Mouse (Mus musculus): ENCODE measurements around the gene Dupd1. TPM values are rescaled to one million over a fixed set of nuclear protein-coding genes. Genes with fewer than 3 reads are reported as not detected.

Dupd1 gene
- total and polyA plus RNA-seq, 2 experiments from 2014 or later = 0.15 TPM; not detected in 1

GRCm38 (mm10) chr14:21720430-21721205 is 6.2 kb upstream of the Dupd1 start:
- no peak overlapping the region for H3K9ac ChIP-seq (replicated peaks; ENCODE audit: low read depth, low read length)
- H3K27ac ChIP-seq (ENCODE audit: low read depth) = peak overlapping the region; percentile 4; the same call in 1 of the 2 replicates
- WGBS = 40% methylated on average over 4 of the region's 4 CpGs
- DNase-seq (ENCODE audit: low spot score) (no peak), ATAC-seq (ENCODE audit: insufficient read depth, low read depth) (no peak)
- no peaks in the 10 kb centered on the region for H3K9me3 ChIP-seq (replicated peaks; ENCODE audit: control insufficient read depth, low read length)
- no peak overlapping the region for H3K4me2 ChIP-seq (ENCODE audit: low read depth, low read length)
- TF ChIP-seq EP300 (IDR thresholded peaks at IDR 0.05; ENCODE audit: low read depth) = no peak
- TF ChIP-seq CTCF (IDR thresholded peaks at IDR 0.05; ENCODE audit: low read depth) = no peak
- no peaks in the 10 kb centered on the region for H3K27me3 ChIP-seq (ENCODE audit: control insufficient read depth, insufficient read depth, low read length)
- H3K4me3 ChIP-seq (ENCODE audit: low read depth, low read length) = no peak overlapping the region
- peaks cover 15% of the 10 kb centered on the region for H3K4me1 ChIP-seq (ENCODE audit: control insufficient read depth, insufficient read depth)
- H3K36me3 ChIP-seq (replicated peaks; ENCODE audit: control insufficient read depth, insufficient read depth, low read length) = no peaks in the 10 kb centered on the region

DNA sequence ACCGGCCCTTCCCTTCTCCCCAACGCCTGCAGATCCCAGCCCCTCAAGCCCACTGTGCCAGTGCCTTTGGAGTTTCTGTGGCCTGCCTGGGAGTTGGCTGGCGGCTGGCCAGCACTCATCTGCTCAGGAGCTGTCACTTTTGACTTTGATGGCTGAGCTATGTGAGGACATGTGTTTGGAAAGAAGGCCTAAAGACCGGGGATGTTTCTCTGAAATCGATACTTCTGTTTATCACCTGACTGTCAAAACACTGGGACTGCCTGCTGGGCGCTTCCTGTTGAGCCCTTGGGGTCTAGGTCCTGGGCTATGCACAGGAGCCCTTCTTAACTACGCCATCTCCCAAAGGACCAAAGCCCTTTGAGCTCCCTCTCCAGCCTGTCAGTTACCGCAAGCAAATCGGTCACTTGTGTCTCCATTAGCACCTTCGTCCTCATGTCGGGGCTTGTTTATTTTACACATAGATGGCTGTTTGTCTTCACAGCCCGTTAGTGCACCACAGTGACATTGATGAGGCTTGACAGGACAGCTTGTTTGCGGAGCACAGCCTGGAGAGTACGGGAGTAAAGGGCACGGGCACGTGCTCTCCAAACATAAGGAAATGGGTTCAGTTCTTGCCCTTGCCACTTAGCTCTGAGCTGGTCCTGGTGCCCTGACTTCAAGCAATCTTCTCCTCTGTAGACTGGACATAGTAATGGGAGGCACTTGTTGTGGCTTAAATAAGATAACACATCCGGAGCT is 5.4 kb upstream of the Dupd1 start:
- Histone ChIP-seq H3K36me3 (replicated peaks; ENCODE audit: control insufficient read depth, insufficient read depth, low read length) (no peaks in the 10 kb centered on the region), H3K4me2 (ENCODE audit: low read depth, low read length) (no peak overlapping the region), H3K27ac (ENCODE audit: low read depth) (no peak overlapping the region), H3K4me1 (ENCODE audit: control insufficient read depth, insufficient read depth) (peaks cover 15% of the 10 kb centered on the region), H3K9me3 (replicated peaks; ENCODE audit: control insufficient read depth, low read length) (no peaks in the 10 kb centered on the region), H3K9ac (replicated peaks; ENCODE audit: low read depth, low read length) (no peak overlapping the region), H3K4me3 (ENCODE audit: low read depth, low read length) (no peak overlapping the region), H3K27me3 (ENCODE audit: control insufficient read depth, insufficient read depth, low read length) (no peaks in the 10 kb centered on the region)
- no peak for DNase-seq (ENCODE audit: low spot score)
- ATAC-seq (ENCODE audit: insufficient read depth, low read depth) = peak; percentile 22; the same call in 1 of the 2 replicates
- 16% methylated on average over 17 of the region's 17 CpGs for WGBS
- TF ChIP-seq CTCF (IDR thresholded peaks at IDR 0.05; ENCODE audit: low read depth) (no peak), EP300 (IDR thresholded peaks at IDR 0.05; ENCODE audit: low read depth) (no peak)

GRCm38 (mm10) chr14:21711231-21711630 is 3.1 kb downstream of the Dupd1 start:
- peaks cover 19% of the 10 kb centered on the region for H3K4me1 ChIP-seq (ENCODE audit: control insufficient read depth, insufficient read depth)
- no peaks in the 10 kb centered on the region for H3K27me3 ChIP-seq (ENCODE audit: control insufficient read depth, insufficient read depth, low read length)
- H3K27ac ChIP-seq (ENCODE audit: low read depth) = no peak overlapping the region
- no peak overlapping the region for H3K4me3 ChIP-seq (ENCODE audit: low read depth, low read length)
- no peak for TF ChIP-seq EP300 (IDR thresholded peaks at IDR 0.05; ENCODE audit: low read depth)
- no peak for TF ChIP-seq CTCF (IDR thresholded peaks at IDR 0.05; ENCODE audit: low read depth)
- H3K9ac ChIP-seq (replicated peaks; ENCODE audit: low read depth, low read length) = no peak overlapping the region
- H3K36me3 ChIP-seq (replicated peaks; ENCODE audit: control insufficient read depth, insufficient read depth, low read length) = no peaks in the 10 kb centered on the region
- H3K9me3 ChIP-seq (replicated peaks; ENCODE audit: control insufficient read depth, low read length) = no peaks in the 10 kb centered on the region
- DNase-seq (ENCODE audit: low spot score) (no peak), ATAC-seq (ENCODE audit: insufficient read depth, low read depth) (no peak)
- H3K4me2 ChIP-seq (ENCODE audit: low read depth, low read length) = no peak overlapping the region
- WGBS = 67% methylated on average over 2 of the region's 2 CpGs

DNA sequence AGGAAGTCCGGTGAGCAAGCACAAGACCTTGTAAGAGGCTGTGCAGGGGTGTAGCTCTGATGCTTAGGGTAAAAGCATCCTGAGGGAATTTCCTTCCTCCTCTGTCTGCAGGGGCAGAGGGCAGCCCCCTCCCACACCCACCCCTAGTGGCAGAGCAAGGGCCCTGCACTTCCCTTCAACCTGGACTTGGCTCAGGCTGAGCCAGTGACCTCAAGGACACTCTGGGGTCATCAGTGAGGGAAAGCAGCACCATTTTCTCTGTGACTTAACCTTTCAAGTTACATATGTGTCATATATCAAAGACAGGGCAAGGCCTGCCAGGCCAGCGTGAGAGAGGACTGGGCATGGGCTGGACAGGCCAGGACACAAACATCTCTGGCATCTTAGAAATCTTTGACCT is 4.8 kb downstream of the Dupd1 start:
- DNase-seq (ENCODE audit: low spot score) (peak; percentile 47), ATAC-seq (ENCODE audit: insufficient read depth, low read depth) (peak; percentile 59)
- Histone ChIP-seq H3K4me1 (ENCODE audit: control insufficient read depth, insufficient read depth) (peaks cover 19% of the 10 kb centered on the region), H3K4me3 (ENCODE audit: low read depth, low read length) (no peak overlapping the region), H3K36me3 (replicated peaks; ENCODE audit: control insufficient read depth, insufficient read depth, low read length) (no peaks in the 10 kb centered on the region), H3K4me2 (ENCODE audit: low read depth, low read length) (no peak overlapping the region), H3K27me3 (ENCODE audit: control insufficient read depth, insufficient read depth, low read length) (no peaks in the 10 kb centered on the region), H3K9ac (replicated peaks; ENCODE audit: low read depth, low read length) (no peak overlapping the region), H3K27ac (ENCODE audit: low read depth) (peak overlapping the region; percentile 14; the same call in 1 of the 2 replicates), H3K9me3 (replicated peaks; ENCODE audit: control insufficient read depth, low read length) (no peaks in the 10 kb centered on the region)
- WGBS = 59% methylated on average over 2 of the region's 2 CpGs
- TF ChIP-seq EP300 (IDR thresholded peaks at IDR 0.05; ENCODE audit: low read depth) (no peak), CTCF (IDR thresholded peaks at IDR 0.05; ENCODE audit: low read depth) (peak; percentile 25)

DNA sequence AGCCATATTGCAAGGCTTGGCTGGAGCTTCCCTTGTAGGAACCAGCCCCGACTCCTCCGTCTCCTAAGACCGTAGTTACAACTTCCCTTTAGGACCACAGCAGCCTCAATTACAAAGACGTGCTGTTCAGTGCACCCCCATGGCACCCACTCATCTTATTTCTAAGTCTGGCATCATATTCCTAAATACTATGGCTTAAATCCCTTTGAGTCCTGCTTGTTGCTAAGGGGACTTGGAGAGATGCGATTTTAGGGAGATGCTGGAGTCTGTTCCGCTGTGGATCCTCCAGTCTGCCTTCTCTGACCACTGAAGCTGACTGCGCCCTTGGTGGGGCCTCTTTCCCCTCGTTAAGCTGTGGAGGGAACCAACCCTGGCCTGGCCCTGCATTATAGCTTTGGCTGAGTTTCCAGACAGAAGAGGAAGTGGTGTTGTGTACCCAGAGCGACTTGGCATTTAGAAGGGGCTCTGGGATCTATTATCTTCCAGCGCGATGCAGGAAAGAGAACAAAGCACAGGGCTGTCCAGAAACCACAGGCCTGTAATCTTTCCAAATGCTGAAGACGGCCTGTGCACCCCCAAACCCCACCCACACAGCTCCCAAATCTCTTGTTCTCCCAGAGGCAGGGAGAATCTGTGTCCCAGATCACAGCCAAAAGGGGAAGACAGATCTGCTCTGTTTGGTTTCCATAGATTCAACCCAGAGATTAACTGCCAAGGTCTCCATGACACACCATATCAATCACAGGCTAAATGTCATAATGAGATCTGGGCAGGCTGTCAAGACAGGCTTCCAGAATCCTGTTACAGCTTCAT is 7.4 kb downstream of the Dupd1 start:
- Histone ChIP-seq H3K4me1 (ENCODE audit: control insufficient read depth, insufficient read depth) (peaks cover 29% of the 10 kb centered on the region), H3K4me2 (ENCODE audit: low read depth, low read length) (no peak overlapping the region), H3K9me3 (replicated peaks; ENCODE audit: control insufficient read depth, low read length) (no peaks in the 10 kb centered on the region), H3K27ac (ENCODE audit: low read depth) (peak overlapping the region; percentile 68), H3K4me3 (ENCODE audit: low read depth, low read length) (no peak overlapping the region), H3K36me3 (replicated peaks; ENCODE audit: control insufficient read depth, insufficient read depth, low read length) (no peaks in the 10 kb centered on the region), H3K27me3 (ENCODE audit: control insufficient read depth, insufficient read depth, low read length) (no peaks in the 10 kb centered on the region), H3K9ac (replicated peaks; ENCODE audit: low read depth, low read length) (no peak overlapping the region)
- ATAC-seq (ENCODE audit: insufficient read depth, low read depth) (peak; percentile 46), DNase-seq (ENCODE audit: low spot score) (no peak)
- 47% methylated on average over 12 of the region's 12 CpGs for WGBS
- TF ChIP-seq CTCF (IDR thresholded peaks at IDR 0.05; ENCODE audit: low read depth) (no peak), EP300 (IDR thresholded peaks at IDR 0.05; ENCODE audit: low read depth) (no peak)

Data from heart, postnatal 0 days (tissue).